Comparison of ENCODE assay signal across 8 mouse cellular contexts in genomic region chr7:80849710-80850109, GRCm38 (mm10). TPM values are rescaled to one million over a fixed set of nuclear protein-coding genes. Genes with fewer than 3 reads are reported as not detected.
DNase-seq lines count a peak whose midpoint lies in the region; ATAC-seq and TF ChIP-seq lines count a peak whose summit lies in the region.

No protein-coding gene starts in this region.

- no peaks in the 10 kb centered on the region for H3K9me3 ChIP-seq in embryonic facial prominence, embryonic 10.5 days
- H3K9me3 ChIP-seq in neural tube, embryonic 12.5 days, result no peaks in the 10 kb centered on the region

- no peaks in the 10 kb centered on the region for H3K4me1 ChIP-seq in embryonic facial prominence, embryonic 10.5 days
- H3K4me1 ChIP-seq in liver, adult 2 months (ENCODE audit: control insufficient read depth, insufficient read depth, low read length), result no peaks in the 10 kb centered on the region
- no peaks in the 10 kb centered on the region for H3K4me1 ChIP-seq in neural tube, embryonic 12.5 days

- DNase-seq in right cerebral cortex, adult 18-20 months, result peak; percentile 39
- no peak for DNase-seq in right cerebral cortex, postnatal 36 days (ENCODE audit: low spot score in 2 of 2)
- peak; percentile 64 for DNase-seq in T-cell, adult 2 months (ENCODE audit: low spot score)
- peak; percentile 49 for DNase-seq in embryonic facial prominence, embryonic 10.5 days (ENCODE audit: low spot score)
- DNase-seq in heart, postnatal 14 days, result peak; percentile 37 to 62
- peak; percentile 66 for DNase-seq in liver, adult 2 months (ENCODE audit: extremely low read depth, low read depth, low spot score)
- no peak for DNase-seq in right cerebral cortex, postnatal 4 days

- H3K79me2 ChIP-seq in liver, adult 2 months (ENCODE audit: control insufficient read depth, insufficient read depth, low read length), result no peaks in the 10 kb centered on the region

- no peak overlapping the region for H3K4me2 ChIP-seq in neural tube, embryonic 12.5 days (replicated peaks)

- no peaks in the 10 kb centered on the region for H3K27me3 ChIP-seq in embryonic facial prominence, embryonic 10.5 days (replicated peaks; ENCODE audit: low read depth, poor library complexity, severe bottlenecking)
- H3K27me3 ChIP-seq in liver, adult 2 months (ENCODE audit: control insufficient read depth, insufficient read depth, low read length), result no peaks in the 10 kb centered on the region
- no peaks in the 10 kb centered on the region for H3K27me3 ChIP-seq in neural tube, embryonic 12.5 days (replicated peaks)

- intact Hi-C loops in heart, postnatal 14 days (cut with DNase I), result loop anchor here (1.0 to 10.0 kb wide), 4 partner anchors 47 to 245 kb away; no protein-coding TSS in a partner anchor

- WGBS in embryonic facial prominence, embryonic 10.5 days, result 37% methylated on average over 4 of the region's 4 CpGs
- 25% methylated on average over 4 of the region's 4 CpGs for WGBS in liver, adult 2 months
- WGBS in neural tube, embryonic 12.5 days, result 37% methylated on average over 4 of the region's 4 CpGs

- H3K36me3 ChIP-seq in embryonic facial prominence, embryonic 10.5 days (replicated peaks), result no peaks in the 10 kb centered on the region
- no peaks in the 10 kb centered on the region for H3K36me3 ChIP-seq in liver, adult 2 months (ENCODE audit: control insufficient read depth, insufficient read depth, low read length)
- H3K36me3 ChIP-seq in neural tube, embryonic 12.5 days, result no peaks in the 10 kb centered on the region

- no peak overlapping the region for H3K9ac ChIP-seq in liver, adult 2 months (ENCODE audit: low read depth, low read length)
- H3K9ac ChIP-seq in neural tube, embryonic 12.5 days, result no peak overlapping the region

- H3K4me3 ChIP-seq in embryonic facial prominence, embryonic 10.5 days, result no peak overlapping the region
- no peak overlapping the region for H3K4me3 ChIP-seq in liver, adult 2 months (ENCODE audit: insufficient read depth, low read depth, low read length)
- H3K4me3 ChIP-seq in neural tube, embryonic 12.5 days, result no peak overlapping the region

- no peak for TF ChIP-seq POLR2A in liver, adult 2 months (IDR thresholded peaks at IDR 0.05; ENCODE audit: extremely low read depth, insufficient read depth, low read length)

- H3K27ac ChIP-seq in embryonic facial prominence, embryonic 10.5 days (replicated peaks), result no peak overlapping the region
- no peak overlapping the region for H3K27ac ChIP-seq in liver, adult 2 months (replicated peaks; ENCODE audit: insufficient read depth, low read depth, low read length)
- H3K27ac ChIP-seq in neural tube, embryonic 12.5 days, result no peak overlapping the region

- peak; percentile 75 for TF ChIP-seq CTCF in liver, adult 2 months (IDR thresholded peaks at IDR 0.05; ENCODE audit: low read depth, low read length)

- ATAC-seq in neural tube, embryonic 12.5 days (ENCODE audit: low FRiP score, low read depth), result peak; percentile 44; the same call in 1 of the 2 replicates

RNA-seq across cellular contexts. Expression of gene Zscan2, which starts 11.0 kb away (rescaled TPM):
- polyA plus RNA-seq in embryonic facial prominence, embryonic 10.5 days (2016; fragmentation: Nextera tagmentation; extraction: Ambion mirVana), result 3.0 and 3.5 TPM in 2 replicates
- 1 to 10 TPM; 5.2 to 7.0 TPM for total RNA-seq in heart, postnatal 14 days (2021)
- total RNA-seq in liver, adult 2 months (2014; rRNA removed), result 3.0 and 4.6 TPM in 2 replicates
- 1.6 and 2.7 TPM in 2 replicates for polyA plus RNA-seq in liver, adult 2 months (2012; rRNA removed)
- 4.9 and 6.0 TPM in 2 replicates for polyA plus RNA-seq in neural tube, embryonic 12.5 days (2016; fragmentation: Nextera tagmentation; extraction: Ambion mirVana)

RNA-seq across cellular contexts. Expression of gene Iqgap1, which starts 23.9 kb away (rescaled TPM):
- 29.2 and 29.3 TPM in 2 replicates for polyA plus RNA-seq in embryonic facial prominence, embryonic 10.5 days (2016; fragmentation: Nextera tagmentation; extraction: Ambion mirVana)
- total RNA-seq in heart, postnatal 14 days (2021), result 10 to 100 TPM; 60.2 to 61.0 TPM
- total RNA-seq in liver, adult 2 months (2014; rRNA removed), result 7.8 and 9.2 TPM in 2 replicates
- 2.6 and 2.8 TPM in 2 replicates for polyA plus RNA-seq in liver, adult 2 months (2012; rRNA removed)
- 26.9 and 27.3 TPM in 2 replicates for polyA plus RNA-seq in neural tube, embryonic 12.5 days (2016; fragmentation: Nextera tagmentation; extraction: Ambion mirVana)

RNA-seq across cellular contexts. Expression of gene Wdr73, which starts 51.4 kb away (rescaled TPM):
- 49.1 and 52.0 TPM in 2 replicates for polyA plus RNA-seq in embryonic facial prominence, embryonic 10.5 days (2016; fragmentation: Nextera tagmentation; extraction: Ambion mirVana)
- 1 to 10 TPM; 6.3 to 7.6 TPM for total RNA-seq in heart, postnatal 14 days (2021)
- 10.2 and 11.7 TPM in 2 replicates for total RNA-seq in liver, adult 2 months (2014; rRNA removed)
- polyA plus RNA-seq in liver, adult 2 months (2012; rRNA removed), result 13.0 and 13.3 TPM in 2 replicates
- polyA plus RNA-seq in neural tube, embryonic 12.5 days (2016; fragmentation: Nextera tagmentation; extraction: Ambion mirVana), result 39.6 and 42.0 TPM in 2 replicates

RNA-seq across cellular contexts. Expression of gene Nmb, which starts 55.2 kb away (rescaled TPM):
- polyA plus RNA-seq in embryonic facial prominence, embryonic 10.5 days (2016; fragmentation: Nextera tagmentation; extraction: Ambion mirVana), result 7.0 and 7.4 TPM in 2 replicates
- total RNA-seq in heart, postnatal 14 days (2021), result 1 to 10 TPM; 5.8 to 8.2 TPM
- total RNA-seq in liver, adult 2 months (2014; rRNA removed), result 0.65 and 0.67 TPM in 2 replicates
- polyA plus RNA-seq in liver, adult 2 months (2012; rRNA removed), result 1.7 TPM in 1 of 2 replicates, not detected in the other
- polyA plus RNA-seq in neural tube, embryonic 12.5 days (2016; fragmentation: Nextera tagmentation; extraction: Ambion mirVana), result 6.5 and 7.4 TPM in 2 replicates

Comparison
In these comparisons a context has a peak if more than half of its experiments do, and no peak if none do; other contexts are left out.
1. DNase-seq: peak in right cerebral cortex, adult 18-20 months (single experiment), T-cell, adult 2 months (single experiment), embryonic facial prominence, embryonic 10.5 days (single experiment), heart, postnatal 14 days (2 of 2) and liver, adult 2 months (single experiment); none in right cerebral cortex, postnatal 36 days (0 of 2) and right cerebral cortex, postnatal 4 days (single experiment).